Mouse (Mus musculus) testis, adult 2 months (tissue): ENCODE measurements around the gene Nrros. TPM values are rescaled to one million over a fixed set of nuclear protein-coding genes. Genes with fewer than 3 reads are reported as not detected.
"Not testable (repeated sequence)": the region's sequence is repeated elsewhere in the genome, so short reads cannot be mapped to it uniquely, and the experiment has no call there.

ENCODE experiments used
- H3K27ac ChIP-seq: fragments of 200-500 bp; 2 replicates; pipeline ENCODE4 v1.5.1; 2012; ENCODE audit warnings: low read depth, low read length; ENCODE audit not compliant: control insufficient read depth, insufficient read depth
- H3K27me3 ChIP-seq: fragments of 200-500 bp; 2 replicates; pipeline ENCODE4 v1.6.1; 2012; ENCODE audit warnings: mild to moderate bottlenecking, low read length, moderate library complexity; ENCODE audit not compliant: control insufficient read depth, insufficient read depth
- H3K36me3 ChIP-seq: fragments of 200-500 bp; 2 replicates; pipeline ENCODE4 v1.6.1; 2012; ENCODE audit warnings: mild to moderate bottlenecking, low read length; ENCODE audit not compliant: control insufficient read depth, insufficient read depth
- H3K4me1 ChIP-seq: fragments of 200-500 bp; 2 replicates; pipeline ENCODE4 v1.6.1; 2012; ENCODE audit warnings: low read length; ENCODE audit not compliant: control insufficient read depth, insufficient read depth
- H3K4me3 ChIP-seq: fragments of 200-500 bp; 2 replicates; pipeline ENCODE4 v1.5.1; 2012; ENCODE audit warnings: low read depth, mild to moderate bottlenecking, low read length, moderate library complexity, mixed read lengths; ENCODE audit not compliant: control insufficient read depth
- CTCF ChIP-seq: fragments of 200-500 bp; IDR thresholded peaks from 2 replicates; pipeline ENCODE4 v1.5.1; 2012; ENCODE audit warnings: low read depth, mild to moderate bottlenecking, inconsistent platforms, low read length, moderate library complexity; ENCODE audit not compliant: control insufficient read depth, insufficient read depth, insufficient replicate concordance
- POLR2A ChIP-seq: fragments of 200-500 bp; IDR thresholded peaks from 2 replicates; pipeline ENCODE4 v1.6.1; 2012; ENCODE audit warnings: low read depth, mild to moderate bottlenecking, inconsistent platforms, low read length, moderate library complexity; ENCODE audit not compliant: control insufficient read depth
- polyA plus RNA-seq: library from polyadenylated mRNA; depleted of rRNA; stranded (reverse); fragments of >200 nt; gene quantifications from 2 replicates; pipeline ENCODE4 v1.2.3, GENCODE M21; 2012; rRNA removed

The Nrros gene
- polyA plus RNA-seq, 1 experiment, result 4.1 TPM

DNA sequence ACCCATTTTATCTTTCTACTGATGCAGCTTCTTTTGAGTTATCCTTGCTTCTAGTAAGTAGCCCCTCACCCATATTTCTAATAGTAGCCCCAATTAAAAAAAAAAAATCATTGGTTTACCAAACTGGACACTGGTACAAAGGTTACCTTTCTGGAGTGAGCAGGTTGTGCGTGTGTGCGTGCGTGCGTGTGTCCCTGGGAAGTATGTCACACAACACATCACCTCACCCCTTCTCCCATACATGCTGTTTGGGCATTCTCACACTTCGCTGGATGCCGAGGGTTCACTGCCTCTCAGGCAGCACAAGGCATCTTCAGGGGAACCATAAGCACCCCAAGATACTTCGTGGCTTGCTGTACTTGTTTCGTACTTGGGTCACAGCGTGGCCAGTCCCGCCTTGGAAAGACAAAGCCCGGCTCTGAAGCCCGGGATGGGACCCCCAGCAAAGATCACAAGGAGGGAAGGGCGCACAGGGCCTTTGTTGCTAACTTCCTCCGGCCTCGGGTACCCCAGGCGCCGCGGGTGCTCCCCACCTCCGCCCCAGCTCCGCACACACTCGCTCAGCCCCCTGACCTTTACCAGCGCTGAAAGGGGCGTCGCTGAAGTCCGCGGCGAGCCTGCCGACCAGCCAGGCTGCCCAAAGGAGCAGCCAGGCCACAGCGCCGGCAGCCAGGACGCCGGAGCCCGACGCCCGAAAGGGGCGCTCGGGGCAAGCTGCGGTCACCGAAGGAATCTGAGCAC, 66.3 kb downstream of the Nrros start:
- peaks cover 3% of the 10 kb centered on the region for H3K4me1 ChIP-seq
- H3K27me3 ChIP-seq, result no peaks in the 10 kb centered on the region
- no peak for TF ChIP-seq POLR2A
- no peak for TF ChIP-seq CTCF
- H3K4me3 ChIP-seq, result peak overlapping the region; percentile 96
- no peaks in the 10 kb centered on the region; the same call in 1 of the 2 replicates for H3K36me3 ChIP-seq
- no peak overlapping the region for H3K27ac ChIP-seq

DNA sequence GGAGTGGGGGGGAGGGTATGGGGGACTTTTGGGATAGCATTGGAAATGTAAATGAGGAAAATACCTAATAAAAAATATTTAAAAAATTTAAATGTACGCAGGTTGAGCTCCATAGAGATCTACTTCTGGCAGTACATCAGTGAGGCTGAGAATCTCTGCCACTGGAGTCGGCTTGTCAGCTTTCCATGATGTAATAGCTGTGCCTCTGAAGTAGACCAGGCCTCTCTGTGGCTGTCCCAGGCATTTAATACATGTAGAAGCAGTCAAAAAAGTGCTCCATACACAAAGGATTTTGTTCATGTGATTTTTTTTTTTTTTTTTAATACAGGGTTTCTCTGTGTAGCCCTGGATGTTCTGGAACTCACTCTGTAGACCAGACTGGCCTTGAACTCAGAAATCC, 67.6 kb downstream of the Nrros start:
- H3K27me3 ChIP-seq, H3K4me1 ChIP-seq, H3K27ac ChIP-seq, H3K4me3 ChIP-seq, H3K36me3 ChIP-seq: not testable (repeated sequence)

Other genes starting within 250 kb of the Nrros start
- 0.12 and 0.24 TPM in 2 replicates for gene Pigz, start 231.7 kb downstream of the Nrros start, polyA plus RNA-seq
- gene 0610012G03Rik, start 217.1 kb downstream of the Nrros start, polyA plus RNA-seq, result 43.6 and 53.7 TPM in 2 replicates
- gene Ncbp2, start 217.1 kb downstream of the Nrros start, polyA plus RNA-seq, result 25.8 and 32.6 TPM in 2 replicates
- 3.2 and 4.3 TPM in 2 replicates for gene Senp5, start 162.3 kb downstream of the Nrros start, polyA plus RNA-seq
- gene Pak2, start 86.3 kb downstream of the Nrros start, polyA plus RNA-seq, result 6.9 and 7.3 TPM in 2 replicates
- 7.6 and 8.5 TPM in 2 replicates for gene Pigx, start 65.9 kb downstream of the Nrros start, polyA plus RNA-seq
- 33.5 and 33.9 TPM in 2 replicates for gene Cep19, start 65.8 kb downstream of the Nrros start, polyA plus RNA-seq
- gene Bex6, start 14.2 kb upstream of the Nrros start, polyA plus RNA-seq, result 1.6 and 1.9 TPM in 2 replicates
- 3.7 and 4.8 TPM in 2 replicates for gene Fbxo45, start 81.6 kb upstream of the Nrros start, polyA plus RNA-seq
- gene Wdr53, start 81.6 kb upstream of the Nrros start, polyA plus RNA-seq, result 35.2 and 39.4 TPM in 2 replicates
- 0.14 and 0.21 TPM in 2 replicates for gene Smco1, start 105.9 kb upstream of the Nrros start, polyA plus RNA-seq
- 16.9 and 17.9 TPM in 2 replicates for gene Rnf168, start 111.9 kb upstream of the Nrros start, polyA plus RNA-seq
- gene Ubxn7, start 166.7 kb upstream of the Nrros start, polyA plus RNA-seq, result 13.4 and 16.6 TPM in 2 replicates
- 4.0 and 4.4 TPM in 2 replicates for gene Tm4sf19, start 234.9 kb upstream of the Nrros start, polyA plus RNA-seq